Mouse (Mus musculus): ENCODE measurements around the gene H2-M10.6.
A peak's percentile ranks its signal among the peaks of the same experiment; 100 is the strongest.
"Not testable (repeated sequence)": the region's sequence is repeated elsewhere in the genome, so short reads cannot be mapped to it uniquely, and the experiment has no call there.

Gene H2-M10.6

DNA sequence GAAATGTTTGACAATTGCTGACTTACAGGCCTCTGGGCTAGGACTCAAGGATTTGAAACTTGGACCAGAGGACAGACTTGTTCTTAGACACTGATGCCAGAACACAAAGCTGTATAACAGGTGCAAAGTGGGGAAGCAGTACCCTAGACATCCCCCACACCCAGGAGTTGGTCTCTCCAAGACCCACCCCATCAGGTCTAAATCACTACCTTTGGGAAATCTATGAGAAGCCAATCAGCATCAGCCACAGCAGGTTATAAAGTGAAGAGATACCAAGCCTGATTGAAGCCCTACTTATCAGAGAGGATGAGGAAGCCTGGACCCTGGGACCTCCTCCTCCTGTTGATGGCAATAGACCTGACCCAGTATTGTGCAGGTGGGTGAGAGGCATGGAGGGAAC, at the start of gene H2-M10.6:
Gene H2-M10.6, plus strand, starts transcription at position 301 of the 400 bp plus-strand sequence.
- no peak for DNase-seq (ENCODE audit: low spot score)

DNA sequence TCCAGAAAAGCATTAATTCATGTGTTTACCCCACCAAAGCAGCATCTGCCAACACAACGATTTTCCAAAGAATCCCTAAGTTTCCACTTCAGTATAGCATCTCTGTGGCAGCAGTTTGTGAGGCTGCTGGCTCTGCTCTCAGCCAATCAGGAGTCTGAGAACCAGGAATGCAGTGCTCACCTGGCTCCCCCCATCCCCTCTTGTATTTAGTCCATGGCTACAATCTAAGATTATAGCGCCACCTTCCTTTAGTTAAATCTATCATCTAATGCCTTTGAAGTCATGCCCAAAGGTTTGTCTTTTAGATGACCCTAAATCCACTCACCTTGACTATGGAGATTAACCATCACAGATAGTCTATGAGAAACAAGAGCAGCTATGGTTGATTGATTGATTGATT, 48.2 kb upstream of the H2-M10.6 start:
- no peak for DNase-seq (ENCODE audit: low spot score)

DNA sequence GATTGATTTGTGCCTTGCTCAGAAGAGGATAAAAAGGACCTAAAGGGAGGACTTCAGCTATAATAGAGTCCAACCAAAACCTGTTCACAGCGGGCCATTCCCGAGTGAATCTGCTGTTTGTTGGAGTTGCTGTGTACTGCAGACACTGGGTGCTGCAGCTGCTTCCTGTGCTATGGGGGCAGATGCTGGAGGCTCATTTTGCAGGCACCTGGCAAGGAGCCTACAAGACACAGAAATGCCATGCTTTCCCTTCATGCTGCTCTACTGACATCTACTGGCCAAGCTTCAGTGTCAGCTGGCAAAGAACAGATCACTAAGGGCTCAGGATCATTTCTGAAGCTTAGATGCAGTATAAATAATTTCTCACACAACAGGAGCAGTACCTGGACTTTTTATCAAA, 47.7 kb upstream of the H2-M10.6 start:
- not testable (repeated sequence) for DNase-seq (ENCODE audit: low spot score)

DNA sequence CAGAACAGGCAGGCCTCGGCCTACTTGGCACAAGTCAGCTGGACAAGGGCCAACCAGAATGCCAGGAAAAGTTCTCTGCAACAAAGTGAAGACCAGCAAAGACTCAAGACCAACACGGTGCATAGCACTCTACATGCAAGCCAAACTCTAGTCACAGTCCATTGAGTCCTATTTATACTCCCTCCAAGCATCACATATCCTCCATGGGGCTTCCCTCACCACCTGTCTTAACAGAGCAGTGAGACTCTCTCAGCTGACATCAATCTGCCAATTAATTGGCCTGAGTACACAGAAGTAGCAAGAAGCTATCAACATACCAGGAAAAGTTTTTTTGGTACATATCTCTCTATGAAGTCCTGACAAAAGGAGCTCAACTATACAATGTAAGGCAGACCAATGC, 46.6 kb upstream of the H2-M10.6 start:
- DNase-seq (ENCODE audit: low spot score), result not testable (repeated sequence)

DNA sequence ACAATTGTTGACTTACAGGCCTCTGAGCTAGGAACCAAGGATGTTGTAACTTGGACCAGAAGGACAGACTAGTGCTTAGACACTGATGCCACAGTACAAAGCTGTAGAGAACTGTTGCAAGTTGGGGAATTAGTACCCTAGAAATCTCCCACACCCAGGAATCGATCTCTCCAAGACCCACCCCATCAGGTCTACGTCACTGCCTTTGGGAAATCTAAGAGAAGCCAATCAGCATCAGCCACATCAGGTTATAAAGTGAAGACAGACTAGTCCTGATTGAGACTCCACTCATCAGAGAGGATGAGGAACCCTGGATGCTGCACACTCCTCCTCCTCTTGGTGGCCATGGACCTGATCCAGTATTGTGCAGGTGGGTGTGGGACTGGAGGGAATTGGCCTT, 39.4 kb upstream of the H2-M10.6 start, which contains the start of gene H2-M10.5:
Gene H2-M10.5, plus strand, starts transcription at position 301 of the 400 bp plus-strand sequence.
- not testable (repeated sequence) for DNase-seq (ENCODE audit: low spot score)

DNA sequence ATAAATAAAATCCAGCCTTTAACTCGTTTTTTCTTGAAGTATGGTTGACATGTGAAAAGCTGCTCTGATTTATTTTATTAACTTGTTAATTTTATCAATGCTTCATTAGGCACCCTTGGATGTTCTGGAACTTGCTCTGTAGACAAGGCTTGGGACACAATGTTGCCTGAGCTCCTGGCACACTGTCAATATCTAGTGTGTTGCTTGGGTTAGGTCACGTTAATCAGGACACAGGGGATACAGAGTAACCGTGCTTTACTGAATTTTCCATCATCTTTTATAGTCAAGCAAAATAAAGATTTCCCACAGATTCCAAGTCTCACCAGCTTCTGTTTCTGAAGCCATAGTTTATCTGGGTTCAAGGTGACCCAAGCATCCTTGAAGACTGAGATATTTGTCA, 30.4 kb upstream of the H2-M10.6 start:
- no peak for DNase-seq (ENCODE audit: low spot score)

DNA sequence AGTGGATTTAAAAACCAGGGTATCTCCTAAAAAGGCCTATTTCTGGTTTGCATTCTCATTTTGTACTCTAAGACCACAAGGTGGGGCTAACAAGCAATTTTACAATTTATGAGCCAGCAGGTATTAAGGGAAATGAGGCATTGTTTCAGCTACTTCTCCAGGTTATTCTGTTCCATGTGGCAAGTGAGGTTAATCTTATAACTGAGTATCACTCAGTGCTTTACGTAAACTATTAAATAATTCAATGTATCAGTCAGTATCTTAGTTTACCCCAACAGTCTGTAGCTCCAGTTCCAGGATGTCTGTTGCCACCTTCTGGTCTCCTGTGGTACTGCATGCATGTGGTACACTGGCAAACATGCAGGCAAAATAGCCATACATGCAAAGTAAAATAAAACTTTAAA, 25.5 kb upstream of the H2-M10.6 start:
- DNase-seq (ENCODE audit: low spot score), result peak; percentile 23

DNA sequence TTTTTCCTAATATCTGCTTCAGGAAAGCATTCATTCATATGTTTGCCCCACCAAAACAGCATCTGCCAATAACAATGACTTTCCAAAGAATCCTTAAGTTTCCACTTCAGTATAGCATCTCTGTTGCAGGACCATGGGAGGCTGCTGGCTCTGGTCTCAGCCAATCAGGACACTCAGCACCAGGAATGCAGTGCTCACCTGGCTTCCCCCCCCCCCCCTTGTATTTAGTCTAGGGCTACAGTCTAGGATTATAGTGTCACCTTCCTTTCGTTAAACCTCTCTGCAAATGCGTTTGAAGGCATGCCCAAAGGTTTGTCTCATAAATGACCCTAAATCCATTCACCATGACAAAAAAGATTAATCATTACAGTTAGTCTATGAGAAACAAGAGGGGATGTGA, 23.6 kb upstream of the H2-M10.6 start:
- DNase-seq (ENCODE audit: low spot score), result no peak

DNA sequence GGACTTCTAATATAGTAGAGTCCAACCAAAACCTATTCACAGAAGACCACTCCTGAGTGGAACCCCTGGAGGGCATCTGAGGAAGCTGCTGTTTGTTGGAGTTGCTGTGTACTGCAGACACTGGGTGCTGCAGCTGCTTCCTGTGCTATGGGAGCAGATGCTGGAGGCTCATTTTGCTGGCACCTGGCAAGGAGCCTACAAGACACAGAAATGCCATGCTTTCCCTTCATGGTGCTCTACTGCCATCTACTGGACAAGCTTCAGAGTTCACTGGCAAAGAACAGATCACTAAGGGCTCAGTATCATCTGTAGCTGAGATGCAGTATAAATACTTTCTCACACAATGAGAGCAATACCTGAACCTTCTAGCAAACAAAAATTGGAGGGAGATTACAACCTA, 23.2 kb upstream of the H2-M10.6 start:
- DNase-seq (ENCODE audit: low spot score), result peak; percentile 46

DNA sequence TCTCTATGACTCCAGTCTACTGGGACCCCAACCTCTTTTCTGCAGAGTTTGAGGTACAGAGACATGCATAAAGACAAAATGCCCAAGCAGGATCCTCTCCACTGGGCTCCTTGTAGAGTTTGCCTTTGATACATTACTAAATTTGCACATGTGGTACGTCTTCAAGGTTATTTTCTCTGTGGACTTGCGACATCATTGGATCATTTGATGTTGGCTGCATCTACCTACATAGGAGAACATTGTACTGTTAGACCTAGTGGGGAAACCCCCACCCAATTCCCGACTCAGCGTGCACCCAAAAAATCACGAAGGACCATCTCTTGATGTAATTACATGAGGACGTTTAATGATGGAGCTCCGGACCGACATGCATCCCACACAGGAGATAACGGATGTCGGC, 12.5 kb upstream of the H2-M10.6 start:
- DNase-seq (ENCODE audit: low spot score), result no peak

DNA sequence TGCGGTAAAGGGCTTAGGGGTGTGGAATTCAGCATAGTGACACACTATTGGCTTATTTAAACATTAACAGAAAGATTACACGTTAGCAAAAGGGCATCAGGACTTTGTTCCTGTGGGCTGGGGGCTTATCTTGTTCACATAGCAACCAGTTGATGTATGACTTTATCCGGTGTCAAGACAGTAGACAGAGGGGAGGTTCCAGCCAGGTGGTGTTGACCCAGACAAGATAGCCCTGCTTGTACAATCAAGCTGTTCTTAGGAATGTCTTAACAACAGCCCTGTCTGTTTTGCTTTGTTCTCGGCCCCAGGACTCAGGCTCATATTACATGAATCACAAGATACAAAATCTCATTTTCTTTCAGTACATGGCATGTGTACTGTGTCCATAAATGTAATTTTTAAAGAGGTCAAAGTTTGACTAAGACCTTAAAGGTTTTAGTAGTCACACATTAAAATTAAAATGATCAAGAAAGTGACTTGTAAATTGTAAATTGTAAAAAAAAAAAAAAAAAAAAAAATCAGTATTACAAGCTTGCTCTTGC, 12.0 kb upstream of the H2-M10.6 start:
- not testable (repeated sequence) for DNase-seq (ENCODE audit: low spot score)

DNA sequence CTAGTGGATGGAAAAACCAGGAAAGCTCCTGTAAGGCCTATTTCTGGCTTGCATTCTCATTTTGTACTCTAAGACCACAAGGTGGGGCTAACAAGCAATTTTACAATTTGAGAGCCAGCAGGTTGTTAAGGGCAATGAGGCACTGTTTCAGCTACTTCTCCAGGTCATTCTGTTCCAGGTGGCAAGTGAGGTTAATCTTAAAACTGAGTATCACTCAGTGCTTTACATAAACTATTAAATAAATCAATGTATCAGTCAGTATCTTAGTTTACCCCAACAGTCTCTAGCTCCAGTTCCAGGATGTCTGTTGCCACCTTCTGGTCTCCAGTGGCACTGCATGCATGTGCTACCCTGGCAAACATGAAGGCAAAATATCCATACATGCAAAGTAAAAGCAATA, 12.0 kb downstream of the H2-M10.6 start:
- peak; percentile 26 for DNase-seq (ENCODE audit: low spot score)

DNA sequence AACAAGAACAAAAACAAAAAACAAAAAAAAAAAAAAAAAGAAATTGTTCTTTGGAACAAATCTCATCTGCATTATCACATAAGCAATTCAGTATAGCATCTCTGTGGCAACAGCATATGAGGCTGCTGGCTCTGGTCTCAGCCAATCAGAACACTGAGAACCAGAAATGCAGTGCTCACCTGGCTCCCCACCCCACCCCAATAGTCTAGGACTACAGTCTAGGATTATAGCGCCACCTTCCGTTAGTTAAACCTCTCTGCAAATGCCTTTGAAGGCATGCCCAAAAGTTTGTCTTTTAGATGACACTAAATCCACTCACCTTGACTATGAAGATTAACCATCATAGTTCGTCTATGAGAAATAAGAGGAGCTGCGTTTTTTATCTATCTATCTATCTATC, 13.6 kb downstream of the H2-M10.6 start:
- DNase-seq (ENCODE audit: low spot score), result no peak

DNA sequence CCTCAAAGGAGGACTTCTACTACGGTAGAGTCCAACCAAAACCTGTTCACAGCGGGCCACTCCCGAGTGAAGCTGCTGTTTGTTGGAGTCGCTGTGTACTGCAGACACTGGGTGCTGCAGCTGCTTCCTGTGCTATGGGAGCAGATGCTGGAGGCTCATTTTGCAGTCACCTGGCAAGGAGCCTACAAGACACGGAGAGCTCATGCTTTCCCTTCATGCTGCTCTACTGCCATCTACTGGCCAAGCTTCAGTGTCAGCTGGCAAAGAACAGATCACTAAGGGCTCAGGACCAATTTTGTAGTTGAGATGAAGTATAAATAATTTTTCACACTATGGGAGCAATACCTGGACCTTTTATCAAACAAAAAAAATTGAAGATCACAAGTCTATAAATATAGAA, 14.0 kb downstream of the H2-M10.6 start:
- peak; percentile 37 for DNase-seq (ENCODE audit: low spot score)

DNA sequence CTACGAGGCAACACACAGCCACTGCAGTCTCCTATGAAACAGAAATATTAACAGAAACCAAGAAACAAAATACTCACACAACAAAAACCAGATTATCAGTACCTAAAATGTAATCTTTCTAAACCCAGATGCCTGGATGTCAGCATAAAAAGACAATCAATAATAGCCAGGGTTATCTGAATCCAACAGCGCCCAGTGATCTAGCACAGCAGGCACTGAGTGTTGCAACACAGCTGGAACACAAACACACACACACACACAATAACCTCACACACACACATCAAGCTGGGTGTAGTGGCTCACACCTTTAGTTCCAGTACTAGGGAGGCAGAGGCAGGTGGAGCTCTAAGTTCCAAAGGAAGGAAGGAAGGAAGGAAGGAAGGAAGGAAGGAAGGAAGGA, 16.5 kb downstream of the H2-M10.6 start:
- no peak for DNase-seq (ENCODE audit: low spot score)

DNA sequence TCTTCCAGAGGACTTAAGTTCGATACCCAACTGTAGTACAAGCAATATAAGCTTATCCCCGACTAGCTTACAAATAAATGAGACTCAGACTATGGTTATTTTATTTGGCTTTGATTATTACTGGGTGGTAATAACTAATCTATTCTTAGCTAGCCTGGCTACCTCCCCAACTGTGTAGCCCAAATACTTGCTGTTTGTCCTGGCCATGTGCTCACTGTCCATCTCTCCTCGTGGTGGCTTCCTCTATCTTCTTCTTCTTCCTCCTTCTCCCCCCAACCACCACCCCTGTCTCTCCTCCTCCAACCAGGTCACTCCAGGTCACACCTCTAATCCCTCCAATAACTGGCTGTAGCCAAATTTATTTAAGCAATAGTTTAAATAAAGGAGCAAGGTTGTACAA, 18.5 kb downstream of the H2-M10.6 start:
- DNase-seq (ENCODE audit: low spot score), result no peak

DNA sequence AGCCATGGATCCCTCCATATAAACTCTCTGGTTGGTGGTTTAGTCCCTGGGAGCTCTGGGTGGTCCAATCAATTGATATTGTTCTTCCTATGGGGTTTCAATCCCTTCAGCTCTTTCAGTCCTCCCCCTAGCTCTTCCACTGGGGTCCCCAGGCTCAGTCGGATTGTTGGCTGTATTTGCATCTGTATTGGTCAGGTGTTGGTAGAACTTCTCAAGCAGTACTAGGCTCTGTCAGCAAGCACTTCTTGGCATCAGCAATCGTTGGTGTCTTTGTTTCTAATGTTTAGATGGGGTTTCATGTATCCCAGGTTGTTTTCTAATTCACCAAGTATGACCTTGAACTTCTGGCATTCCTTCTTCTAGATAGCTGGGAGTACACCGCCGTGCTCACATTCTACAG, 20.7 kb downstream of the H2-M10.6 start:
- DNase-seq (ENCODE audit: low spot score), result no peak

DNA sequence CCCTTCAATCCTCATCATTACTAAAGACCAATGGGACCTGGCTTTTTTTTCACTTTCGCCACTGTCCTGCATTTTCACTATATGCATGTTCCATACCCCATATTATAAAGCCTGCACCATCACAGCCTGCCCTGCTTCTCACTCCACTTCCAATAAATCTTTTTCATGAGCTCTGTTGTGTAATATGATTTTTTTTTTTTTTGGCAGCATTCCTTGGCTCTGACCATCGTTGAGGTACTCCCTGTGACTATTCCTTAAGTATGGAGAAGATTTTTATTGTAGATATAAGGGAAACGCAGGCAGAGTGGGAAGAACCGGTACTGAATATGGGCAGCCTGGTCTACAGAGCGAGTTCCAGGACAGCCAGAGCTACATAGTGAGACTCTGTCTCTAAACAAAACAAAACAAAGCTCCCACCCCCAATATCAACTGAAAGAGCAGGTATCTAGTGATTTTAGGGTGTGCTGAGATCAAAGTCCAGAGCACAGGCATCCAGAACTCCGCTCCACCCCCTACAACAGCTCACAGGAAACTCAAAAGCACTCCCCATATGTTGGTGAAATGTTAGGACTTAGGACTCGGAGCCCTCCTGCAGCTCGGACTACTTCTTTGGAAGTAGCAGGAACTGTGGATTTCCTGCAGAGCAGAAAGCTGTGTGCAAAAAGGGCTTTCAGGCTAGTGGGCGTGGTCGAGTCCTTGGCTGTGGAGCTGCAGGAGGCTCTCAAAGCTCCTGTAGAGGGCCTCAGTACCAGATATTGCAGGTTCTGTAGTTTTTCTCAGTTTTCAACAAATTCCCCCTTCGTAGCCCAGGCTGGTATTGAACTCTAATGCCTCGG, 23.8 kb downstream of the H2-M10.6 start:
- peak; percentile 62 for DNase-seq (ENCODE audit: low spot score)

DNA sequence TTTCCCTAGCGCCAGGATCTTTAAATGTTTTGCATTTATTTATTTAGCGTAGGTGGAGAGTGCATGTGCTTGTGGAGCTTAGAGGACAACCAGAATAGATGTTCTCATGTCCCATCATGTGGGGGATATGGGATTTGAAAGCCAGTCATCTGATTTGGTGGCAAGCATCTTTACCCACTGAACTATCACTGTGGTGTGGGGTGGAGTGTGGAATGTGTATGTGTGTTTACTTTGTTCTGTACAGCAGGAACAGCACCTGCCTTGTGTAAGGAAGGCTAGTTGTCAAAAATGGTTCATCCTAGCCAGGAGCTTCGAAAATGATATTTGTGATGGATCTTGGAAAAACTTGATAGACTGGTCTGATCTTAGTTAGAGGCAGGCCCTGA, 24.4 kb downstream of the H2-M10.6 start:
- DNase-seq (ENCODE audit: low spot score), result peak; percentile 37

DNA sequence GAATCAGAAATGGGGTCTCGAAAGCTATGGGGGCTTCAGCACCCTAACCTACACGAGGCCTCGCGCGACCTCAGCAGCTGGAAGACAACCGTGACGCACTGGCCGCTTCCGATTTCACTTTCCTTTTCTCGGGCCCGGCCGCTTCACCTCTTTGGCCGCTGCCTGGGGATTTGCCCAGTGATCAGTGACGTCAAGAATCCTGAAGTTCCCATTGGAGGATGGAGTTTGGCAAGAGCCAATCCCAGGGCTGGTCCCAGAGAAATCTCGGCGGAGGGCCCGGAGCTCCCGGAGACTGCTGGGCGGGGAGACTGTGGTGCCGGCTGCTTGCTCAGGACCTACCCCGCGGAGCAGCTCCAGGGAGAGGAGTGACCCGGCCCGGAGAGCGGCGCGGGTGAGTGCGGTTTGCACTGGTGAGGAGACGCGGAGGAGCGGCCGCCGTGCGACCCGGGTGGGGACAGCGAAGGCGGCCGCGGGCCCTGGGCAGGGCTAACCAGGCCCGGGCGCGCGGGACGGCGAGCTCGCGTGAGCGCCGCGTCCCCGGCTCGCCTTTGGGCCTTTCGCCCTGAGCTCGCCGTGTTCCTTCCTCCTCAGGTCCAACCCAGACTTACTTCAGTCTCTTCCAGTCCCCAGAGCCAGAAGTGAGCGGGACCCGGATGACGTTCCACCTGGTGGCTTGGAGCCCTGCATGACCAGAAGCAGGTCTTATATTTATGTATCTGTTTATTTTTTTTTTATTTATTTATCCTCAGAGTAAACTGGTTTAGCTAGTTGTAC, 25.1 kb downstream of the H2-M10.6 start, which contains the start of gene Trim26:
Gene Trim26, plus strand, starts transcription at position 261 of the 774 bp plus-strand sequence.
- peak; percentile 97 for DNase-seq (ENCODE audit: low spot score)

DNA sequence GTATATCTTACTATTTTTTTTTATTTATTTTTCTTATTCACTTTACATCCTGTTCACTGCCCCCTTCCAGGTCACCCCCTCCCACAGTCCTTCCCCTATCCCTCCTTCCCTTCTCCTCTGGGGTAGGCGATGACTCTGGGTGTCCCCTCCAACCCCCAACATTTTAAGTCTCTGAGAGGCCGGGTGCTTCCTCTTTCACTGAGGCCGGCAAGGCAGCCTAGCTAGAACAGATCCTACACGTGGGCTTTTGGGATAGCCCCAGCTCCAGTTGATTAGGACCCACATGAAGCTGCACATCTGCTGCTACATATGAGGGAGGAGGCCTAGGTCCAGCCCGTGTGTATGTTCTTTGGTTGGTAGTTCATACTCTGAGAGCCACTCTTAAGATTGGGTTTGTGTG, 27.0 kb downstream of the H2-M10.6 start:
- DNase-seq (ENCODE audit: low spot score), result no peak

DNA sequence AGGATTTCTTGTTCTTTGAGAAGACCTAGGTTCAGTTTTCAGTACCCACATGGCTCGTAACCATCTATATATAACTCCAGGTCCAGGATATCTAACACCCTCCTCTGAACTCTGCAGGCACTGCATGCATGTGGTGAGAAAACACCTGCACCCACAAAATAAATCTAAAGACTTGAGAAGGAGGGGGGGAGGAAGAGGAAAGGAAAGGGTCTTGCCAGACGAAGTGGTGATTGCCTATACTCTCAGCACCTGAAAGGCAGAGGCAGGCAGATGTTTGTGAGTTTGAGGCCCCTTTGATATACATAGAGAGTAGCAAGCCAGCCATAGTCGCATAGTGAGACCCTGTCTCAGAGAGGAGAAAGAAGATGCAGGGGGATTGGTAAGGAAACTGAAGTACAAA, 28.0 kb downstream of the H2-M10.6 start:
- no peak for DNase-seq (ENCODE audit: low spot score)

DNA sequence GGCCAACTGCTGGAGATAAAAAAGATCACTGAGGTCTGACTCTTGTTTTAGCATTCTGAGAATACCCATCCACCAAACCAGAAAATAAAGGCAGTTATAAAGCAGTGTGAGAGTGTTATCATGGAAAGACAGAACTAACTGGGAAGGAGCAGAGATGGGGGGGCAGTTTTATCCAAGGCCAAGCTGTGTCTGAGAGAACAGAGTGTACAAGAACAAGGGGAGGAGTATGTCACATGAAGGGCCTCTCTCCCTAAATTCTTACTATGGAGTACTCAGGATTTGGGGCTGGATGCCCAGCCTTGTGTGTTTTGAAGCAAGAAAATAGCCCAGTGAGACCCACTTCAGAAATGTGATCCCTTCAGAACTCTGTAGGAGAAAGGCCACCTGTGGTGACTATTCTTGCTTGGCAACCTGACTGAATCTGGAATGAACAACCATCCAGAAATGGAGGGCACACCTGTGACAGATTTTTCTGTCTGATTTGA, 29.0 kb downstream of the H2-M10.6 start:
- DNase-seq (ENCODE audit: low spot score), result no peak

Measured in c-Kit-positive CD71-positive TER-119-positive erythroid progenitor cells, embryonic 14.5 days (primary cell).